28 mouse cellular contexts compared by ENCODE assay signal in genomic region chr6:95999441-95999840, GRCm38 (mm10).
DNase-seq lines count a peak whose midpoint lies in the region; ATAC-seq lines count a peak whose summit lies in the region.
"Had no signal": no experiment of that assay in that cellular context is flagged by ENCODE, and none has a peak within 500 bp of the region (broad histone marks: within the 10 kb centered on the region; RNA-seq: fewer than 3 reads in every experiment).

No protein-coding gene starts in this region.

- H3K4me3 ChIP-seq in hindbrain, embryonic 12.5 days = no peak overlapping the region
- H3K4me3 ChIP-seq in hindbrain, embryonic 10.5 days = no peak overlapping the region
- H3K4me3 ChIP-seq in midbrain, embryonic 13.5 days (replicated peaks) = no peak overlapping the region
- no peak overlapping the region for H3K4me3 ChIP-seq in midbrain, embryonic 16.5 days (ENCODE audit: low read depth, low read length)
- H3K4me3 ChIP-seq in neural tube, embryonic 13.5 days = no peak overlapping the region
- H3K4me3 ChIP-seq: embryonic facial prominence, embryonic 12.5 days; embryonic facial prominence, embryonic 15.5 days; heart, embryonic 12.5 days; heart, embryonic 15.5 days had no signal

- ATAC-seq in hindbrain, embryonic 12.5 days (ENCODE audit: low FRiP score) = no peak
- ATAC-seq in midbrain, embryonic 13.5 days = no peak
- no peak for ATAC-seq in midbrain, embryonic 16.5 days
- ATAC-seq in neural tube, embryonic 13.5 days (ENCODE audit: low read depth) = no peak
- ATAC-seq: hindbrain, postnatal 0 days had no signal

- 87% methylated on average over 5 of the region's 5 CpGs for WGBS in hindbrain, embryonic 12.5 days
- WGBS in hindbrain, embryonic 10.5 days = 88% methylated on average over 5 of the region's 5 CpGs
- WGBS in midbrain, embryonic 13.5 days = 89% methylated on average over 5 of the region's 5 CpGs
- WGBS in midbrain, embryonic 16.5 days = 85% methylated on average over 5 of the region's 5 CpGs
- WGBS in neural tube, embryonic 13.5 days = 73% methylated on average over 5 of the region's 5 CpGs

- DNase-seq in hindbrain, embryonic 10.5 days (ENCODE audit: low spot score) = no peak
- DNase-seq in neural tube, embryonic 10.5 days (ENCODE audit: extremely low spot score, low spot score) = no peak
- no peak for DNase-seq in urinary bladder, postnatal 36 days (ENCODE audit: low spot score in 2 of 2)
- no peak for DNase-seq in layer of hippocampus, postnatal 14 days (ENCODE audit: low spot score in 2 of 2)
- DNase-seq: adrenal gland, adult 2 months; adrenal gland, postnatal 14 days; B cell, adult 2 months; cerebellum, adult 11 months; cerebellum, adult 2 months; cerebellum, adult 9-11 months; cerebellum, postnatal 25 days; gastrocnemius, postnatal 25 days; heart, adult 18-20 months; heart, postnatal 10 days; heart, postnatal 36 days had no signal

- no peaks in the 10 kb centered on the region for H3K4me1 ChIP-seq in hindbrain, embryonic 12.5 days
- no peaks in the 10 kb centered on the region for H3K4me1 ChIP-seq in hindbrain, embryonic 10.5 days (replicated peaks)
- H3K4me1 ChIP-seq in midbrain, embryonic 13.5 days (replicated peaks) = peaks cover 4% of the 10 kb centered on the region; the same call in 1 of the 2 replicates
- H3K4me1 ChIP-seq in midbrain, embryonic 16.5 days (ENCODE audit: control insufficient read depth, insufficient read depth, low read length) = 0 out of 2 replicates have a peak, but pooled peaks cover 7% of the 10 kb centered on the region
- H3K4me1 ChIP-seq in neural tube, embryonic 13.5 days (replicated peaks) = peaks cover 20% of the 10 kb centered on the region
- H3K4me1 ChIP-seq: embryonic facial prominence, embryonic 12.5 days; embryonic facial prominence, embryonic 15.5 days; heart, embryonic 12.5 days; heart, embryonic 15.5 days had no signal

- H3K9ac ChIP-seq in hindbrain, embryonic 12.5 days = no peak overlapping the region
- no peak overlapping the region for H3K9ac ChIP-seq in midbrain, embryonic 13.5 days (replicated peaks)
- no peak overlapping the region for H3K9ac ChIP-seq in midbrain, embryonic 16.5 days (ENCODE audit: low read depth, low read length)
- H3K9ac ChIP-seq in neural tube, embryonic 13.5 days = no peak overlapping the region
- H3K9ac ChIP-seq: embryonic facial prominence, embryonic 12.5 days; embryonic facial prominence, embryonic 15.5 days; forebrain, postnatal 0 days; heart, embryonic 12.5 days; heart, embryonic 15.5 days; hindbrain, embryonic 14.5 days had no signal

- H3K27ac ChIP-seq in hindbrain, embryonic 12.5 days = 0 out of 2 replicates have a peak overlapping the region, but pooled peaks have one; percentile 23
- no peak overlapping the region for H3K27ac ChIP-seq in hindbrain, embryonic 10.5 days
- 0 out of 2 replicates have a peak overlapping the region, but pooled peaks have one; percentile 21 for H3K27ac ChIP-seq in midbrain, embryonic 13.5 days
- H3K27ac ChIP-seq in midbrain, embryonic 16.5 days (ENCODE audit: low read length) = no peak overlapping the region; the same call in 1 of the 2 replicates
- 0 out of 2 replicates have a peak overlapping the region, but pooled peaks have one; percentile 46 for H3K27ac ChIP-seq in neural tube, embryonic 13.5 days (replicated peaks)
- H3K27ac ChIP-seq: embryonic facial prominence, embryonic 12.5 days; embryonic facial prominence, embryonic 15.5 days; heart, embryonic 15.5 days; hindbrain, postnatal 0 days had no signal

- H3K27me3 ChIP-seq in hindbrain, embryonic 12.5 days = no peaks in the 10 kb centered on the region
- no peaks in the 10 kb centered on the region for H3K27me3 ChIP-seq in hindbrain, embryonic 10.5 days (ENCODE audit: insufficient read depth, poor library complexity, severe bottlenecking)
- no peaks in the 10 kb centered on the region for H3K27me3 ChIP-seq in midbrain, embryonic 13.5 days
- no peaks in the 10 kb centered on the region for H3K27me3 ChIP-seq in midbrain, embryonic 16.5 days (ENCODE audit: control insufficient read depth, insufficient read depth, low read depth, low read length)
- H3K27me3 ChIP-seq in neural tube, embryonic 13.5 days = no peaks in the 10 kb centered on the region
- H3K27me3 ChIP-seq: CH12.LX; embryonic facial prominence, embryonic 12.5 days; embryonic facial prominence, embryonic 15.5 days; heart, embryonic 12.5 days; heart, embryonic 15.5 days had no signal

- no peaks in the 10 kb centered on the region for H3K9me3 ChIP-seq in hindbrain, embryonic 12.5 days (replicated peaks)
- H3K9me3 ChIP-seq in hindbrain, embryonic 10.5 days = no peaks in the 10 kb centered on the region
- no peaks in the 10 kb centered on the region for H3K9me3 ChIP-seq in midbrain, embryonic 13.5 days
- no peaks in the 10 kb centered on the region for H3K9me3 ChIP-seq in midbrain, embryonic 16.5 days (replicated peaks; ENCODE audit: control insufficient read depth, low read length, poor library complexity, severe bottlenecking)
- no peaks in the 10 kb centered on the region for H3K9me3 ChIP-seq in neural tube, embryonic 13.5 days
- H3K9me3 ChIP-seq: embryonic facial prominence, embryonic 12.5 days; embryonic facial prominence, embryonic 15.5 days; heart, embryonic 12.5 days; heart, embryonic 15.5 days had no signal

- H3K4me2 ChIP-seq in hindbrain, embryonic 12.5 days (replicated peaks) = no peak overlapping the region
- H3K4me2 ChIP-seq in midbrain, embryonic 13.5 days (replicated peaks) = no peak overlapping the region
- no peak overlapping the region for H3K4me2 ChIP-seq in midbrain, embryonic 16.5 days (ENCODE audit: low read length)
- H3K4me2 ChIP-seq in neural tube, embryonic 13.5 days = no peak overlapping the region
- H3K4me2 ChIP-seq: embryonic facial prominence, embryonic 12.5 days; embryonic facial prominence, embryonic 15.5 days; heart, embryonic 12.5 days; heart, embryonic 15.5 days; hindbrain, embryonic 14.5 days had no signal

- H3K36me3 ChIP-seq in hindbrain, embryonic 12.5 days = no peaks in the 10 kb centered on the region
- no peaks in the 10 kb centered on the region for H3K36me3 ChIP-seq in hindbrain, embryonic 10.5 days
- no peaks in the 10 kb centered on the region for H3K36me3 ChIP-seq in midbrain, embryonic 13.5 days
- H3K36me3 ChIP-seq in midbrain, embryonic 16.5 days (ENCODE audit: control insufficient read depth, insufficient read depth, low read length) = no peaks in the 10 kb centered on the region
- no peaks in the 10 kb centered on the region for H3K36me3 ChIP-seq in neural tube, embryonic 13.5 days
- H3K36me3 ChIP-seq: embryonic facial prominence, embryonic 12.5 days; embryonic facial prominence, embryonic 15.5 days; G1E; heart, embryonic 12.5 days; heart, embryonic 15.5 days had no signal

Comparison
In these comparisons a context has a peak if more than half of its experiments do, and no peak if none do; other contexts are left out.
1. H3K27ac ChIP-seq: peak in hindbrain, embryonic 12.5 days (single experiment), midbrain, embryonic 13.5 days (single experiment) and neural tube, embryonic 13.5 days (single experiment); none in hindbrain, embryonic 10.5 days (single experiment) and midbrain, embryonic 16.5 days (single experiment).